Mouse (Mus musculus): Measurements from ENCODE around the gene 1700003E16Rik. TPM values are rescaled to one million over a fixed set of nuclear protein-coding genes. Genes with fewer than 3 reads are reported as not detected.
A peak's percentile ranks its signal among the peaks of the same experiment; 100 is the strongest.

1700003E16Rik gene
- total and polyA plus RNA-seq, 3 experiments, result 0.15 to 0.50 TPM; not detected in 1

GRCm38 (mm10) chr6:83115011-83115671 lies 41.1 kb upstream of the 1700003E16Rik start, which contains the start of gene Mogs (continued):
- no peak for TF ChIP-seq GABPA (IDR thresholded peaks at IDR 0.05; ENCODE audit: low read depth, low read length)
- TF ChIP-seq JUND (IDR thresholded peaks at IDR 0.05; ENCODE audit: low read depth, low read length), result no peak
- no peak for TF ChIP-seq TAL1 (IDR thresholded peaks at IDR 0.05; ENCODE audit: low read length)

- H3K4me1 ChIP-seq (ENCODE audit: control insufficient read depth in 1 of 2, insufficient read depth in 2 of 2, low read length in 2 of 2), result peaks cover 0 to 19% of the 10 kb centered on the region in 2 experiments; a peak in 2 of 4 replicates
- peak overlapping the region; percentile 4 for H3K27ac ChIP-seq (ENCODE audit: control insufficient read depth, low read depth, low read length)
- peak; percentile 50 for DNase-seq (ENCODE audit: low read depth, low spot score)
- H3K9ac ChIP-seq (ENCODE audit: control insufficient read depth, low read depth, low read length, poor library complexity, severe bottlenecking), result peak overlapping the region; percentile 88
- H3K9me3 ChIP-seq (replicated peaks; ENCODE audit: insufficient read depth, low read length), result no peaks in the 10 kb centered on the region
- H3K36me3 ChIP-seq (ENCODE audit: control insufficient read depth in 1 of 2, insufficient read depth in 2 of 2, low read length in 2 of 2), result peaks cover 0 to 15% of the 10 kb centered on the region in 2 experiments; a peak in 3 of 4 replicates
- TF ChIP-seq HCFC1 (IDR thresholded peaks at IDR 0.05; ENCODE audit: low read depth, low read length) (no peak), ZMIZ1 (IDR thresholded peaks at IDR 0.05; ENCODE audit: low read depth, low read length) (no peak), MYC (IDR thresholded peaks at IDR 0.05; ENCODE audit: low read depth, low read length) (peak; percentile 63; the same call in 1 of the 2 replicates), TAL1 (IDR thresholded peaks at IDR 0.05; ENCODE audit: low read length) (no peak), MXI1 (IDR thresholded peaks at IDR 0.05; ENCODE audit: low read depth, low read length) (peak; percentile 27), ZKSCAN1 (IDR thresholded peaks at IDR 0.05; ENCODE audit: low read depth, low read length) (no peak), MAFK (IDR thresholded peaks at IDR 0.05; ENCODE audit: borderline replicate concordance, low read depth, low read length) (no peak), ZNF384 (IDR thresholded peaks at IDR 0.05; ENCODE audit: low read depth, low read length) (no peak), MEF2A (IDR thresholded peaks at IDR 0.05; ENCODE audit: extremely low read depth, insufficient replicate concordance, low read depth, low read length, poor library complexity, severe bottlenecking) (no peak), RCOR1 (IDR thresholded peaks at IDR 0.05; ENCODE audit: low read depth, low read length) (no peak), ETS1 (IDR thresholded peaks at IDR 0.05; ENCODE audit: low read depth, low read length) (no peak), NRF1 (IDR thresholded peaks at IDR 0.05; ENCODE audit: insufficient read depth, low read depth, low read length, poor library complexity, severe bottlenecking) (peak; percentile 2; the same call in 1 of the 2 replicates), E2F4 (IDR thresholded peaks at IDR 0.05; ENCODE audit: borderline replicate concordance, low read depth, low read length) (no peak), BHLHE40 (IDR thresholded peaks at IDR 0.05; ENCODE audit: borderline replicate concordance, low read depth, low read length) (no peak), USF2 (IDR thresholded peaks at IDR 0.05; ENCODE audit: borderline replicate concordance in 1 of 2, insufficient read depth in 1 of 2, low read depth in 1 of 2, low read length in 2 of 2) (no peak)
- H3K79me2 ChIP-seq (ENCODE audit: control insufficient read depth, insufficient read depth, low read length, poor library complexity), result peaks cover 34% of the 10 kb centered on the region
- H3K4me3 ChIP-seq (ENCODE audit: control insufficient read depth in 1 of 2, insufficient read depth in 1 of 2, low read depth in 2 of 2, low read length in 2 of 2), result peak overlapping the region; percentile 89 to 94
- no peaks in the 10 kb centered on the region for H3K27me3 ChIP-seq (ENCODE audit: control insufficient read depth in 1 of 2, insufficient read depth in 2 of 2, low read length in 2 of 2)
Measured at GRCm38 (mm10) chr6:83115682-83116372, 40.4 kb upstream of the 1700003E16Rik start.
